Mouse (Mus musculus) left cerebral cortex, postnatal 10 days (tissue): ENCODE measurements around the gene Thbd. TPM values are rescaled to one million over a fixed set of nuclear protein-coding genes. Genes with fewer than 3 reads are reported as not detected.

Source experiments
- DNase-seq, 2 experiments: peaks; one replicate each; pipeline ENCODE4 v3.0.0; 2021 to 2022; ENCODE audit warnings: low spot score in 2 of 2, mixed read lengths in 1 of 2; ENCODE audit errors: extremely low spot score in 1 of 2
- intact Hi-C: fragments of 180-260 bp; cut with DNase I; formaldehyde crosslinking; loops from one replicate; pipeline ENCODE4 v1.15.1; 2025
- total RNA-seq, 2 experiments: library from RNA; stranded (reverse); gene quantifications; 2 replicates each; pipeline ENCODE4 v1.2.3; 2021

Gene Thbd
- total RNA-seq, 2 experiments from 2014 or later, result 9.3 TPM

GRCm38 (mm10) chr2:148428523-148428922, 20.5 kb upstream of the Thbd start:
- no peak for DNase-seq
- intact Hi-C loops, result no loop called here

GRCm38 (mm10) chr2:148427553-148427952, 19.6 kb upstream of the Thbd start:
- no peak for DNase-seq
- intact Hi-C loops, result no loop called here

DNA sequence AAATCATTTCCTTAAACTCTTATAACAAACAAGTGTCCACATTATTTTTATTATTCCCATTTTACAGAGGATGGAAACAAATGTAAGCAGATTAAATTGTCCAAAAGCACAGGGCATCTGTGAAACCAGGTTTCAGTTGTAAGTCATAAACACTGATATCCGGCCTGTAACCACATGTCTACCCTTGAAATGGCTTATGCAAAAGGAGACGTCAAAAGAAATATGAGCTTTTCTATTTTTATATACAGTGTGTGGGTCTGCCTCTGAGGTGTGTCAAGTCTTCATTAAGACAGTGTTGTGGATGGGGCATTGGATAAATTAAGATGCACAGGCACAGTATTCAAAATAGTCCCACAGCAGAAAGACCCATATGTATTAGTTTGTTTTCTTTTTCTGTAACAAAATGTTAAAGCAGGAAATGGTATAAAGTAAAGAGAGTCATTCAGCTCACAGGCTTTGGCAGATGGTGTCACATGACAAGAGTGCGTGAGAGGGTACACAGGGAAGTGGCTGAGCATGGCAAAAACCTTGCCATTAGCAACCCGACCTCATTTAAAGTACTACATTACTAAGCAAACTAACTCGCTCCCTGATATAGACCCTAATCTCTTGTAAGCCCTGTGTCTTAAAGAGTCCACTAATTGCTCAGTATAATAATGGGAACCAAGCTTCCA, 17.9 kb upstream of the Thbd start:
- intact Hi-C loops, result no loop called here
- no peak for DNase-seq

- DNase-seq, result no peak
- intact Hi-C loops, result no loop called here
These were observed 13.7 kb upstream of the Thbd start for GRCm38 (mm10) chr2:148421706-148422105.

- intact Hi-C loops, result no loop called here
- no peak for DNase-seq
These were observed 13.1 kb upstream of the Thbd start for GRCm38 (mm10) chr2:148421112-148421511.

GRCm38 (mm10) chr2:148419776-148420175, 11.8 kb upstream of the Thbd start:
- intact Hi-C loops, result no loop called here
- no peak for DNase-seq

- no peak for DNase-seq
- intact Hi-C loops, result no loop called here
These were observed 11.2 kb upstream of the Thbd start for GRCm38 (mm10) chr2:148419151-148419550.

GRCm38 (mm10) chr2:148409821-148410220, 1.8 kb upstream of the Thbd start:
- DNase-seq, result no peak
- intact Hi-C loops, result loop anchor here (5.0 kb wide), 2 partner anchors 167 to 247 kb away; no protein-coding TSS in a partner anchor

- intact Hi-C loops, result loop anchor here (5.0 kb wide), 2 partner anchors 168 to 248 kb away; no protein-coding TSS in a partner anchor
These were observed 1.2 kb upstream of the Thbd start for GRCm38 (mm10) chr2:148409141-148409540.

GRCm38 (mm10) chr2:148408761-148409120, 753 bp upstream of the Thbd start:
- DNase-seq, result no peak
- intact Hi-C loops, result loop anchor here (5.0 kb wide), 2 partner anchors 169 to 249 kb away; no protein-coding TSS in a partner anchor

More at GRCm38 (mm10) chr2:148409141-148409540, 1.2 kb upstream of the Thbd start:
- peak; percentile 75 to 89 for DNase-seq

DNA sequence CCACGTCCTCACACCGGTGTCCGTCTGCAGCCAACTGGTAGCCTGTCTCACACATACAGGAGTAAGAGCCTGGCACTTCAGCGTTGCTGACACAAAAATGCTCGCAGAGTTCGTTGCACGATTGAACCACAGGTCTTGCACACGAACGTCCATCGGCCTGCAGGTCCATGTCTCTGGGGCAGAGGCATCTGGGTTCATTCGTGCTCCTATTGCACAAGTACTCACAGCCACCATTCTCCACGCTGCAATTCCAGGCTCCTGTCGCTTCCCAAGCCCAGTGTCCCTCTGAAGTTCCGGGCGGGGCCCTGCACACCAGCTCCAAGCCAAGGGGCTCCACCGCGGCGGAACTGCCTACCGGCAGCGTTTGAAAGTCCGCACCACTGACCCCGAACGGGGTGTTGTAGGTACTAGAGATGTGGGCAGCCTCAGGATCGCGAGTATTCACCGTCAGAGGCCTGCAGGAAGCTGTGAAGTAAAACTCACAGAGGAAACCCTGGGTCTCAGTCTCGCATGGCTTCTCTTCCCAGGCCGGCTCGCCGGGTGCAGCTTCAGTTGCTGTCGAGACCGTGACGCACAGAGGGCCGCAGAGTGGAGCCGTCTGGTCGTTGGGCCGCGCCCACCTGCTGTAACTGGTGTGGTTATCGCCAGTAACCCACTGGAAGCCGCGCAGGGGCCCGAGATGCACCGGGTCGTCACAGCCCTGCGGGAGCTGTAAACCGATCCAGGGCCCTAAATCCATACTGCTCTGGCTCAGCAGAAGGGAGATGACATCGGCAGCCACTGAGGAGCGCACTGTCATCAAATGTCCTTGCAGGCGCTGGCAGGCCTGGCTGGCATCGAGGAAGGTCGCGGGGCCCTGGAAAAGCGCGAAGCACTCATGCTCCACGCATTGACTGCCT, 768 bp downstream of the Thbd start:
- DNase-seq, result peak in 1 of 2 experiments; percentile 67
- intact Hi-C loops, result loop anchor here (5.0 kb wide), 2 partner anchors 170 to 250 kb away; no protein-coding TSS in a partner anchor

DNA sequence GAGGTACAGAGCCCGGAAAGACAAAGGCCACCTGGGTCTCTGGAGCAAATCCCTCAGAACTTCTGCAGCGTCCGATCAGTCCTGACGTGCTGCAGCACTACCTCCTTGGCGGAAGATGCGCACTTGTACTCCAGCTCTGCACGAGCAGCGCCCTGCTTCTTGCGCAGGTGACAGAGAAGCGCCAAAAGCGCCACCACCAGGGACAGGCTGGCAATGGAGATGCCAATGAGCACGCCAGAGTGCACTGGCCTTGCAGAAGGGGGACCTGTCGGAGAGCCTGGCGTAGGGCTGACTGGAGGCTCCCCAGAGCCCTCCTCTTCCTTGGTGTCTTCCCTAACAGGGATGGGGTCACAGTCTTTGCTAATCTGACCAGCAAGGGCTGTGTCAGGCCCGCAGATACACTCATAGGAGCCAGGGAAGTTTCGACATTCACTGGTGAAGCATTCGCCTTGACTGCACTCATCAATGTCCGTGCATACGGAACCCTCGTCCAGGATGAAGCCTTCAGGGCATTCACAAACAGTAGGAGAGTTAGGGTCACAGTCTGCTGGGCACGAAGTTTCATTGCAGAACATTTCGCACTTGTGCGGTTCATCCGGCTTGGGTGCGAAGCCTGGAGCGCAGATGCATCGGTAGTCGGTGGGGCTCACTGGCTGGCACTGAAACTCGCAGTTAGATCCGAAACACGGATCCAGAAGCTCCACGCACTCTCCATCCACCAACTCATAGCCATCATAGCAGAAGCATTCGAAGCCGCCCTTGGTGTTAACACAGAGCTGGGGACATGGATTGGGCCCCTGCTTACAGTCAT, 1.6 kb downstream of the Thbd start:
- peak in 1 of 2 experiments; percentile 55 for DNase-seq
- intact Hi-C loops, result loop anchor here (5.0 kb wide), 2 partner anchors 171 to 251 kb away; no protein-coding TSS in a partner anchor

GRCm38 (mm10) chr2:148404906-148405305, 3.1 kb downstream of the Thbd start:
- intact Hi-C loops, result loop anchor here (5.0 kb wide), 2 partner anchors 172 to 252 kb away; no protein-coding TSS in a partner anchor
- no peak for DNase-seq

DNA sequence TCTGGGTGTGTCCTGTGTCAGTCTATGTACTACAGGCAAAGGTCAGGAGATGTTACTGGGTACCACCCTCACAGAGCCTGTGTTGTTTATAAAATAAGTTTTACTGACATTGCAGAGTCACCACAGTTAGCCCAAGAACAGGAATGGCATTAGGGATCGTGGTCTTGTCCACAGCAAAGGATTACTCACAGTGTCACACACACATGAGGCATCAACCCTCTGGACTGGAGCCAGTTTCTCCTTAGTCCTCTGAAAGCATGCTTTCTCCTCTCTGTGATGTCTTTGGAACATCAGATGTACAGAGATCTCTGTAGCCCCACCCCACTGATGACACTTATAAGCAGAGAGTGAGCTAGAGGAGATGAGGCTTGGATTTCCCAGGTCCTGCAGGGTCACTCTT, 5.8 kb downstream of the Thbd start:
- no peak for DNase-seq
- intact Hi-C loops, result no loop called here

GRCm38 (mm10) chr2:148398901-148399685, 8.9 kb downstream of the Thbd start:
- DNase-seq, result no peak
- intact Hi-C loops, result loop anchor here (5.0 kb wide), 2 partner anchors 77 to 277 kb away; no protein-coding TSS in a partner anchor

DNA sequence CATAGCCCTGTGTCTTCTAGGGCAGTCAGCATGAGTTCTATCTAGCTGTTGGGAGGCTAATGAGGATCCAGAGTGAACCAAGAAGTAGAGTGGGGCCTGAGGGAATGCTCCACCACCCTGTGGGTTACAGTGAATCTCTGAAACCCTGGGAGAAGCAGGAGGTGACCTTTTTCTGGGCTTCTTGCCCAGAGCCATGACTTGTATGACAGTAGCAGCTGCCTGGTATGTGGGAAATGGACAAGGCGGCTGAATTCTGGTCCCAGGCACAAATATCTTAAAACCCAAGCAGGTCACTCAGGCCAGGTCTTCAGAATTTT, 10.2 kb downstream of the Thbd start:
- intact Hi-C loops, result loop anchor here (5.0 kb wide), 2 partner anchors 75 to 275 kb away; no protein-coding TSS in a partner anchor
- DNase-seq, result peak in 1 of 2 experiments; percentile 41

- intact Hi-C loops, result loop anchor here (5.0 kb wide), 2 partner anchors 75 to 275 kb away; no protein-coding TSS in a partner anchor
These were observed 10.8 kb downstream of the Thbd start for GRCm38 (mm10) chr2:148397015-148397783.

More at GRCm38 (mm10) chr2:148397015-148397783, 10.8 kb downstream of the Thbd start:
- peak in 1 of 2 experiments; percentile 20 for DNase-seq
